Mouse (Mus musculus) midbrain, embryonic 15.5 days (tissue): ENCODE data around the gene Cpd. TPM values are rescaled to one million over a fixed set of nuclear protein-coding genes. Genes with fewer than 3 reads are reported as not detected.
A peak's percentile ranks its signal among the peaks of the same experiment; 100 is the strongest.

Experiments used
- ATAC-seq: fragments of 200-750 bp; cut with Nextera tagmentation; replicated peaks from 2 replicates; pipeline ENCODE4 v1.8.0; 2017; ENCODE audit warnings: moderate TSS enrichment
- H3K27ac ChIP-seq: fragments of 300-500 bp; sonication (generic); 2 replicates; pipeline ENCODE4 v1.5.1; 2015; ENCODE audit warnings: mild to moderate bottlenecking, inconsistent platforms
- H3K27me3 ChIP-seq: fragments of 300-500 bp; sonication (generic); replicated peaks from 2 replicates; pipeline ENCODE4 v1.6.1; 2015; ENCODE audit warnings: inconsistent platforms
- H3K36me3 ChIP-seq: fragments of 300-500 bp; sonication (generic); replicated peaks from 2 replicates; pipeline ENCODE4 v1.6.1; 2015; ENCODE audit warnings: inconsistent platforms
- H3K4me1 ChIP-seq: fragments of 300-500 bp; sonication (generic); 2 replicates; pipeline ENCODE4 v1.6.1; 2015; ENCODE audit warnings: inconsistent platforms
- H3K4me2 ChIP-seq: fragments of 300-500 bp; sonication (generic); 2 replicates; pipeline ENCODE4 v1.6.1; 2015; ENCODE audit warnings: inconsistent platforms, mild to moderate bottlenecking, moderate library complexity
- H3K4me3 ChIP-seq: fragments of 300-500 bp; sonication (generic); 2 replicates; pipeline ENCODE4 v1.5.1; 2015; ENCODE audit warnings: mild to moderate bottlenecking, inconsistent platforms
- H3K9ac ChIP-seq: fragments of 300-500 bp; sonication (generic); 2 replicates; pipeline ENCODE4 v1.6.1; 2015; ENCODE audit warnings: mild to moderate bottlenecking, inconsistent platforms
- H3K9me3 ChIP-seq: fragments of 300-500 bp; sonication (generic); 2 replicates; pipeline ENCODE4 v1.6.1; 2016; ENCODE audit warnings: inconsistent platforms
- WGBS: fragments of 180-500 bp; shearing (Covaris S2); methylation state at CpG from one replicate; pipeline ENCODE4 v1.1.7; 2015; ENCODE audit warnings: mixed read lengths; 5-methylcytosine and 5-hydroxymethylcytosine counted together
- polyA plus RNA-seq: library from polyadenylated mRNA; unstranded; fragments of >200 nt; fragmentation: Nextera tagmentation; extraction: Ambion mirVana; gene quantifications from 2 replicates; pipeline ENCODE4 v1.2.1, GENCODE M21; 2015

Gene Cpd
- 5.3 and 5.4 TPM in 2 replicates for polyA plus RNA-seq

GRCm38 (mm10) chr11:76846878-76847222 lies at the start of gene Cpd:
Gene Cpd, minus strand, starts transcription at chr11:76847018.
- H3K4me1 ChIP-seq = peaks cover 34% of the 10 kb centered on the region
- no peaks in the 10 kb centered on the region for H3K27me3 ChIP-seq
- no peaks in the 10 kb centered on the region for H3K36me3 ChIP-seq
- WGBS = under 1% methylated on average over 29 of the region's 29 CpGs
- peak within 1 kb of the TSS; percentile 94 for H3K9ac ChIP-seq
- peak within 1 kb of the TSS; percentile 94 for H3K4me2 ChIP-seq
- peak within 1 kb of the TSS; percentile 92 for H3K27ac ChIP-seq
- peak within 1 kb of the TSS; percentile 89 for H3K4me3 ChIP-seq
- no peaks in the 10 kb centered on the region for H3K9me3 ChIP-seq
- peak; percentile 100 for ATAC-seq

GRCm38 (mm10) chr11:76896360-76896759 lies 49.5 kb upstream of the Cpd start:
- H3K4me1 ChIP-seq = no peaks in the 10 kb centered on the region
- no peak for ATAC-seq
- H3K9ac ChIP-seq = no peak overlapping the region
- WGBS = 69% methylated on average over 6 of the region's 6 CpGs
- H3K4me3 ChIP-seq = no peak overlapping the region
- no peak overlapping the region for H3K27ac ChIP-seq
- no peaks in the 10 kb centered on the region for H3K36me3 ChIP-seq
- no peaks in the 10 kb centered on the region for H3K27me3 ChIP-seq
- H3K4me2 ChIP-seq = no peak overlapping the region
- no peaks in the 10 kb centered on the region for H3K9me3 ChIP-seq

- no peak overlapping the region for H3K4me3 ChIP-seq
- ATAC-seq = no peak
- no peak overlapping the region for H3K9ac ChIP-seq
- H3K4me1 ChIP-seq = no peaks in the 10 kb centered on the region
- no peaks in the 10 kb centered on the region for H3K9me3 ChIP-seq
- 38% methylated on average over 5 of the region's 5 CpGs for WGBS
- H3K36me3 ChIP-seq = no peaks in the 10 kb centered on the region
- no peak overlapping the region for H3K27ac ChIP-seq
- H3K27me3 ChIP-seq = no peaks in the 10 kb centered on the region
- H3K4me2 ChIP-seq = no peak overlapping the region
Measured at GRCm38 (mm10) chr11:76894240-76894639, 47.4 kb upstream of the Cpd start.

- 38% methylated on average over 4 of the region's 4 CpGs for whole genome bisulfite sequencing
- H3K36me3 ChIP-seq = no peaks in the 10 kb centered on the region
- H3K4me2 ChIP-seq = no peak overlapping the region
- no peak overlapping the region for H3K27ac ChIP-seq
- H3K9me3 ChIP-seq = no peaks in the 10 kb centered on the region
- H3K4me1 ChIP-seq = no peaks in the 10 kb centered on the region
- H3K4me3 ChIP-seq = no peak overlapping the region
- H3K27me3 ChIP-seq = no peaks in the 10 kb centered on the region
- no peak for ATAC-seq
- H3K9ac ChIP-seq = no peak overlapping the region
Measured at GRCm38 (mm10) chr11:76893570-76893969, 46.8 kb upstream of the Cpd start.

GRCm38 (mm10) chr11:76892972-76893371 lies 46.2 kb upstream of the Cpd start:
- no peak for ATAC-seq
- Histone ChIP-seq H3K9ac (no peak overlapping the region), H3K4me1 (no peaks in the 10 kb centered on the region), H3K36me3 (no peaks in the 10 kb centered on the region), H3K9me3 (no peaks in the 10 kb centered on the region), H3K4me2 (no peak overlapping the region), H3K27ac (no peak overlapping the region), H3K27me3 (no peaks in the 10 kb centered on the region), H3K4me3 (no peak overlapping the region)
- 86% methylated on average over 3 of the region's 3 CpGs for WGBS

GRCm38 (mm10) chr11:76891738-76892349 lies 45.0 kb upstream of the Cpd start:
- H3K27me3 ChIP-seq = no peaks in the 10 kb centered on the region
- no peak overlapping the region for H3K9ac ChIP-seq
- no peak overlapping the region for H3K4me2 ChIP-seq
- H3K27ac ChIP-seq = no peak overlapping the region
- H3K9me3 ChIP-seq = no peaks in the 10 kb centered on the region
- no peaks in the 10 kb centered on the region for H3K4me1 ChIP-seq
- WGBS = 88% methylated on average over 4 of the region's 4 CpGs
- no peak for ATAC-seq
- no peak overlapping the region for H3K4me3 ChIP-seq
- no peaks in the 10 kb centered on the region for H3K36me3 ChIP-seq

GRCm38 (mm10) chr11:76891171-76891570 lies 44.4 kb upstream of the Cpd start:
- Histone ChIP-seq H3K4me3 (no peak overlapping the region), H3K27ac (no peak overlapping the region), H3K27me3 (no peaks in the 10 kb centered on the region), H3K9me3 (no peaks in the 10 kb centered on the region), H3K36me3 (no peaks in the 10 kb centered on the region), H3K4me1 (no peaks in the 10 kb centered on the region), H3K4me2 (no peak overlapping the region), H3K9ac (no peak overlapping the region)
- WGBS = 93% methylated on average over 7 of the region's 7 CpGs
- no peak for ATAC-seq

GRCm38 (mm10) chr11:76889339-76890164 lies 42.7 kb upstream of the Cpd start:
- ATAC-seq = no peak
- Histone ChIP-seq H3K9ac (no peak overlapping the region), H3K9me3 (no peaks in the 10 kb centered on the region), H3K36me3 (no peaks in the 10 kb centered on the region), H3K27ac (no peak overlapping the region), H3K4me3 (no peak overlapping the region), H3K4me2 (no peak overlapping the region), H3K27me3 (no peaks in the 10 kb centered on the region), H3K4me1 (no peaks in the 10 kb centered on the region)
- WGBS = 75% methylated on average over 10 of the region's 10 CpGs

- no peaks in the 10 kb centered on the region for H3K4me1 ChIP-seq
- H3K36me3 ChIP-seq = no peaks in the 10 kb centered on the region
- WGBS = 29% methylated on average over 5 of the region's 5 CpGs
- ATAC-seq = no peak
- H3K9ac ChIP-seq = no peak overlapping the region
- no peak overlapping the region for H3K4me2 ChIP-seq
- no peak overlapping the region for H3K4me3 ChIP-seq
- H3K27ac ChIP-seq = no peak overlapping the region
- H3K27me3 ChIP-seq = no peaks in the 10 kb centered on the region
- H3K9me3 ChIP-seq = no peaks in the 10 kb centered on the region
Measured at GRCm38 (mm10) chr11:76884451-76884850, 37.6 kb upstream of the Cpd start.

- no peaks in the 10 kb centered on the region for H3K9me3 ChIP-seq
- H3K27ac ChIP-seq = no peak overlapping the region
- no peak overlapping the region for H3K4me2 ChIP-seq
- H3K9ac ChIP-seq = no peak overlapping the region
- H3K36me3 ChIP-seq = no peaks in the 10 kb centered on the region
- no peaks in the 10 kb centered on the region for H3K4me1 ChIP-seq
- H3K27me3 ChIP-seq = no peaks in the 10 kb centered on the region
- WGBS = 83% methylated on average over 5 of the region's 5 CpGs
- no peak for ATAC-seq
- H3K4me3 ChIP-seq = no peak overlapping the region
Measured at GRCm38 (mm10) chr11:76879816-76880215, 33.0 kb upstream of the Cpd start.

- Histone ChIP-seq H3K27me3 (no peaks in the 10 kb centered on the region), H3K4me1 (no peaks in the 10 kb centered on the region), H3K9ac (no peak overlapping the region), H3K36me3 (no peaks in the 10 kb centered on the region), H3K4me2 (no peak overlapping the region), H3K9me3 (no peaks in the 10 kb centered on the region), H3K4me3 (no peak overlapping the region), H3K27ac (no peak overlapping the region)
- 81% methylated on average over 6 of the region's 6 CpGs for WGBS
- no peak for ATAC-seq
Measured at GRCm38 (mm10) chr11:76874766-76875165, 27.9 kb upstream of the Cpd start.

- WGBS = 92% methylated on average over 5 of the region's 5 CpGs
Measured at GRCm38 (mm10) chr11:76873865-76874264, 27.0 kb upstream of the Cpd start.

More at GRCm38 (mm10) chr11:76873865-76874264, 27.0 kb upstream of the Cpd start:
- Histone ChIP-seq H3K27ac (no peak overlapping the region), H3K4me1 (no peaks in the 10 kb centered on the region), H3K4me2 (no peak overlapping the region), H3K27me3 (no peaks in the 10 kb centered on the region), H3K4me3 (no peak overlapping the region), H3K36me3 (no peaks in the 10 kb centered on the region), H3K9ac (no peak overlapping the region), H3K9me3 (no peaks in the 10 kb centered on the region)
- no peak for ATAC-seq
